Mouse (Mus musculus): ENCODE data around the gene Ostc.

Gene Ostc

DNA sequence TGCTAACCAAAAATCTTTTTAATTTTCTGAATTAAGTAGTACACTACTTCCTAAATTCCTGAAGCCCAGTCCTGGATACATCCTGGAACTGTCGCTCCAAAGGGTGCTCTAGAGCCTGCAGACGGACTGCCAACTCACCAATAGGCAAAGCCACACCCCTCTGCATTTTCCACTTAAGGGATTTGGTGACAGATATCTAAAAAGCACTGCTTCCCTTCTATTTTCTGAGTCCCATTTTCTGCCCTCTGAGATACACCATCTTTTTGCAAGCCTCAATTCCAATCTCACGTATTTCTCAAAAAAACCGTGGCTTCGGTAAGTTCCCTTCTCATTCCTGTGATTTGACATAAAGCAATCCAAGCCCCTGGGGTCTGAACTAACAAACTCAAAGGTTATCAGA lies 715 bp downstream of the Ostc start:
- DNase-seq: no peak

DNA sequence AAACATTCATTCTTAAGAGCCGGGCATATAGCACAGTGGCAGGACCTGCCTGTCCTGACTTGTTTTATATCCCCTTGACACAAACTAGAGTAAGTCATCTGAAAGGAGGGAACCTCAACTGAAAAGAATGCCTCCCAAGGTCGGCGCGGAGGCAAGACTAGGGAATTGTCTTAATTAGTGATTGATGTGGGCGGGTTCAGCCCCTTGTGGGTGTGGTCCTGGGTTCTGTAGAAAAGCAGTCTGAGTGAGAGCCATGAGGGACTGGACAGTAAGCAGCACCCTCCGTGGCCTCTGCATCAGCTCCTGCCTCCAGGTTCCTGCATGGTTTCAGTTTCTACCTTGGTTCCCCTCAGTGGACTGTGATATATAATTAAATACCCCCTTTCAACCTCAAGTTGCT lies 7.0 kb downstream of the Ostc start:
- DNase-seq: no peak

DNA sequence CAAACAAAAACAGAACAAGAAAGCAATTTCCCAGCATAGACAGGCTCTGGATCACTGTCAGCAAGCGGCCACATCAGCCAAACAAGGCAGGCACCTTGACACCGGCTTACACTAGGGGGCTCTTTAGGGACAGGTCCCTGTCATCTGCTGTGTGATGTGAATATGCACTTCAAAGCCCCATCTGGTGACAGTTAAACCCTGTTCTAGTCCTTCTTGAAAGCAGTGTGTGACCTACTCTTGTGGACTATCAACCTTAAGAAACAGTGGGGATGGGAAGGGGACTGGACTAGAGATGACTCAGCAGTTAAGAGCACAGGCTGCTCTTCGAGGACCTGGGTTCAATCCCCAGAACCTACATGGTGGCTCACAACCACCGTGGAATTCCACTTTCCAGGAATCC lies 11.6 kb downstream of the Ostc start:
- DNase-seq: peak; percentile 41

DNA sequence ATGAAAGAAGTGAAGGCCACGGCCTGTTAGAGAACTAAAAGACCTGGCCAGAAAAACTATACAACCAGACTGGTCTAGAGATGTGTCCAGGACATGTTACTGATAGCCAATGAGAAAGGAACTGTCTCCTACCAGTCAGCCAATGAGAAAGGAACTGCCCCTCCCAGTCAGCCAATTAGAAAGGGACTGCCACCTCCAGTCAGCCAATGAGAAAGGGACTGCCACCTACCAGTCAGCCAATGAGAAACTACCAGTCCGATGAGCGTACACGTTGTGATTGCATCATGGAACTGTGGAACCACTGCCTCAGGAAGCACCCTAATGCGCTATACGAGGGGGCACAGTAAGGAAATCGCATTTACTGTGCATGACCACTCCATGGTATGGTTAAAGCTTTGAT lies 14.5 kb downstream of the Ostc start:
- no peak for DNase-seq

DNA sequence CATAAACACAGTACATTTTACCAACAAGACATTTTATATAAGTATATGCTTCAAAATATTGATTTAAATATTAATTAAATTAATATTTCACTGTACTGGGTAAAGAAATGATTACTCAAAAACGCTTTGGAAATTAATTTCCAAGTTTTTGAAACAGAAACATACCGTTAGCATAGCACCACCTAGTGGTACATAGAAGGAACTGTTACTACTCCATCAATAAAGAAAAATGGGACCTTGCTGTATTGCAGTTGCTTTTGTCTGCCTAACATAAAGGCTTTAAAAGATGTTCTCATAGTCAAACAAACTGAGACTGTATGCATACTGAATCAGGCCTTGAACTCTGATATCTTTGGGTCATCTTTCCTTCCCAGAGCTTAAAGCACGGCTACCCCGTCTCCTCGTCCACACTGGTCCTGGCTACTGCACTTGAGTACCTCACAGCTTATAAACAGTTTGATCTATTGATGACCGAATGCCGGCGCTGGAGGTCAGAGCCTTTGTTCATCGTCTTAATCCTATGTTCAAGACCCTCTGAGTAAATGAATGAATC lies 15.1 kb downstream of the Ostc start:
- DNase-seq: no peak

DNA sequence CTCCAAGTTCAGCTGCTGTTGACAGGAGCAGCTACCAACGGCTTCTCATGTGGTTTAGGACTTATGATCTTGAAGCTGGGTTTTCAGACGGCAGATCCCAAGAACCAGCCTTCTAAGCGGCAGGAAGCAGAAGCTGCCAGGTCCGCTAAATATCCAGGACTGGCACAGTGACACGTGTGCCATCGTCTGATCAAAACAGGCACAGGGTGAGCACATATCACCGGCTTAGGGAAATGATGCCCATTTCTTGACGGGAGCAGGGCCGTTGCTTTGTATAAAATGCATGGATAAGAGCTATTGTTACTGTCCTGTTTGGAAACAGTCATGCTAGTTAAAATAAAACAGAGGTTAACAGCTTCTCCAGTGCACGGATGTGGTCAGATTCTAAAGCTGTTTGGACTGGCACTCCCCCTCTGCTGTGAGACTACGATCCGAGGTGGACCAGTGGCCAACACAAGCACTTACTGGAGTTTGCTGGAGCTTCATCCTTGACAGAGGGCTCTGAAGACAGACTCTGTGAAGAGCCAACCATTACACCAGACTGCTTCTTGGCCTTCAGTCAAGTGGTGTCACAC lies 17.6 kb downstream of the Ostc start:
- no peak for DNase-seq

DNA sequence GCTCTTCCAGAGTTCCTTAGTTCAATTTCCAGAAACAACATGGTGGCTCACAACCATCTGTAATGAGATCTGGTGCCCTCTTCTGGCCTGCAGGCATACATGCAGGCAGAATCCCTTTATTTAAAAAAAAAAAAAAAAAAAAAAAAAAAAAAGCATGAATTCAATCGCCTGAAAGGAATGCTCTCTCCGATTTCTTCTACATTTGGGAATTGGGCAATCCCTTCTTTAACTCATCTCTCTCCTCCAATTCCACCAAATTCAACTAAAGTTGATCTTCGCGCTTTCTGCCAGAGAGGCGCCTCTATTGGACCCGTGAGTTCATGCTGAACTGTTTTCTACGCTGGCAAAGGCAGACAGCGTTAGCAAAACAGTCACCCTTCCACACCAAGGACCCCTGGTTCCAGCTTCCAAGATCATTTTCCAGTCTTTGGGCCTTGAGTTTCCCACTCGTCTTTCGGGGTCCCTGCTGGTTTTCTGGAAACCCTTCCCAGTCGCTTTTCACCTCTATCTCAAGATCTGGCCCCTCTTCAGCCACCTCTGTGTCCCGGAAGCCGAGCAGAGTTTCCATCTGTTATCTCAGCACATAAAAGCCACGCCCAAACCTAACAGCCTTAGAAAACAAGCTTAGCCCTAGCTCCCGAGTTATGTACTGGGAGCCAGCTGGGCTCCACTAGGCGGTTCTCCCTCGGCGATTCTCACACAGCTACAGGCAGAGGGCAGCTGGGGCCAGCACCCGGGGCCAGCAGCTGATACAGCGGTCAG lies 18.2 kb downstream of the Ostc start:
- peak; percentile 54 for DNase-seq

DNA sequence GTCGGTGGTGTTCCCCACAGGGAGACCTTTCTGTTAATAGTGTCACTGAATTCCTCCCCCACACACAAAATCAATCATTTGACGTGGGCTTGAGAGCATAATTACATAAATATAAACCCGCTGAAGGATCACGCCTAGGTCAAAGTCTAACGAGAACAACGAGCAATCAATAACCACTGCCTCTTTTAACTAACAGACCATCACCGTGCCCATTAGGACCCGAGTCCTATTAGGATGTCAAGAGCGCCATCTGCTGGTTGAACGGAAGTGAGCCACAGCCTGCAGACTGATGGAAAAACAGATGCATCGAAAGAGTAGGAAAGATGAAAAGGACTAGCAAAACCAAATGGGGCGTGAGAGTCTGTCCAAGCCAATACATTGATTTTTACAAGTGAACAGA lies 19.6 kb downstream of the Ostc start:
- peak; percentile 62 for DNase-seq

DNA sequence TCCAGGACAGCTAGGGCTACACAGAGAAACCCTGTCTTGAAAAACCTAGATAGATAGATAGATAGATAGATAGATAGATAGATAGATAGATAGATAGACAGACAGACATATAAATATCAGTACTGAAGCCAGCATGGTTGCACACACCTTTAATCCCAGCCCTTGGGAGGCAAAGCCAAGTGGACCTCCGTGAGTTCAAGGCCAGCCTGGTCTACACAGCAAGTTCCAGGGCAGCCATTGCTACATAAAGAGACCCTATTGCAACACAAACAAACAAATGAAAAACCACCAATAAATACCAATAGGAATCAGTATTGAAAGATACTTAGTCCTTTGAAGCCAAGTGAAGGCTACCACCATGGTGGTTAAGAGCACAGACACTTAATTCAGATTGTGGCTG lies 22.2 kb downstream of the Ostc start:
- no peak for DNase-seq

DNA sequence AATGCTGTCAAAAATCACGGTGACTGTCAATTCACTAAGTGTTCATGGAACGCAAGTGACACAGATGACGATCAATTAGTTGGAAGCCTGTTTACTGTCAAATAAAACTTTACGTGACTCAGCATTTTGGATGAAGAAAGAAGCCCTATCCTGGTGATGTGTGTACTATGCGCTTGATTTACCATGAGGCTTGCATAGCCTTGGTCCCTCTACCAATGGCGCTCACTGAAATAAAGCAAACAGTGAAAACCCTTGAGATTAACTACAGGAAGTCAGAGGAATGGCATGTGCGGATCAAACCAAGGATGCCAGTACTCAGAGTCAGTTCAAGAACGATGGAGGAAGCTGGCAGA lies 24.3 kb downstream of the Ostc start:
- no peak for DNase-seq

DNA sequence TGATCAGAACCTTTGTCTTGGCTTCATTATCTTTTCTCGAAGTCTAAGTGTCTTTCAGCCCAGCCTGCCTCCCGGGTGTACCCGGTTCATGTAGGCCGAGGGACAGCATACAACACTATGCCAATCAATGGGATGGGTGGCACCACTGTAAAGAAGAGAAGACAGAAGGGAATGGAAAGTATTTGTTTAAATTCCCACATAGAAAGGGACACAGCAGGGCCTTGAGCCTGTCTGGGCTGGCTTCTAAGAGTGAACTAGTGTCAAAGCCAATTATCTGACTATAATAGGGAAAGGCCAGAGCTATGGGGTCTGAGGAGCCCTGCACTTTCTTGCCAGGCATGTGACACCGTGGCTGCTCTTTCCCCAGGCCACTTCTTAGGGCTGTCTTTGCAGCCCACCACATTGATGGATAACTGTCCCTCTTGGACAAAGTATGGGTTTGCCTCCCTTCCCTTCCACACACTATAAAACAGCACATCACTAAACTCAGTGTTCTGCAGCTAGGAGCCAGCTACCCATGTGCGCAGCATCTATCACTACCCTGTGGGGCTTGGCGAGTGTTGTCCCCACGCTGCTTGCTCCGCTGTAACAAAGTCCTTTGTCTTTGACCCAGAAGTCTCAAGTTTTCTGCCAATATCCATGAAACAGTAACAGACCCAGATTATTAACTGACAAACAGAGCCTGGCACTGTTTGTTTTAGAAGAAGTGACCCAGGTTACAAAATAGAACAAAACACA lies 24.8 kb downstream of the Ostc start:
- no peak for DNase-seq

DNA sequence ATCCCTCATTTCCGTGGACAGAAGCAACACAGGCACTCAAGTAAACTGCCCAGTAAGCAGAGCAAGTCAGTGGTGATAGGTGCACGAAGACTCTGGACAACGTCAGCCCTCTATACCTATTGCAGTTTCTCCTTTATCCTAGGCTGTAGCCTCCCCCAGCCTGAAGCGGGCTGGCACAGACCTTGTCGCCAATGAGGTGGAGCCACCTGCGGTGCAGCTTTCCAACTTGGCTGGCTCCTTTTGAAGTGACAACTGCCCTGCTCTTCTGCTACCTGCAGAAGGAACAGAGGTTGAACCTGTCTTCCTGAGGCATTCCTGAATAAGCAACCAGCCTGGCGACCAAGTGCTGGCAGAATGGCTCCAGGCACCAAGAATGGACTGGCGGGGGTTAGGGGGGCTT lies 25.4 kb downstream of the Ostc start:
- no peak for DNase-seq

DNA sequence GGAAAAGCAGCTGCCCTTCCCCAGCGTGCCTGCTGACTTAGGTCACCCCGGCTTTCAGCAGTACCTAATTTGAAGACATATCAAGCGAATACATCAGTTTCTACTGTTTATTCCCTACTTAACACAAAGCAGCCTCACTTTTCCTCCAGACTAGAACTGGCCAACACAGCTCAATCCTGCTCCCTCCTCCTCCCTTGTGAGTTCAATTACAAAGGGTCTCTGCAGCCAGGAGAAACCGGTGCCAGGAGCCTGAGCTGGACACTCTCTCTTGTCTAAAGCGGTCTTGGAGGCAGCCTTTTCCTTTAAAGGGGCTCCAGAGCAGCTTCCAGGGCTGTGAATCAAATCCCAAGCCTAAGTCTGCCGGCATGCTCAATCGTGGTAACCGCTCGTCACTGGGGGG lies 27.1 kb downstream of the Ostc start:
- no peak for DNase-seq

DNA sequence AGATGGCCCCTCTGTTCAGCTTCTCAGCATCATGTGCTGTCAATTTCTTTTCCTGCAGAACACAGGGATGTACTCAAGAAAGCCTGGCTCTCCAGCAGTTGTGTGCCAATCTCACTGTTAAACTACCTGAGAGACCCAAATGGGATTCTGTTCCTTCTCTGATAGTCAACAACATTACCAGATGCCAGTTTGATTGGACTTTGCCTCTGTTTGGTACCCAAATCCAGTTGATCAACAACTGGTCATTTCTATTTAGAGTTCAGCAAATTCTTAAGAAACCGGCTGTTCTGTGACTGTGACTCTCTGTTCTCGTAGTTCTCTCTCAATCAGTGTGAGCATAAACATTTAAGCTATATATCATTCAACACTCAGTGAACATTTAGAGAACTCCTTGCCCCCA lies 28.0 kb downstream of the Ostc start:
- DNase-seq: no peak

DNA sequence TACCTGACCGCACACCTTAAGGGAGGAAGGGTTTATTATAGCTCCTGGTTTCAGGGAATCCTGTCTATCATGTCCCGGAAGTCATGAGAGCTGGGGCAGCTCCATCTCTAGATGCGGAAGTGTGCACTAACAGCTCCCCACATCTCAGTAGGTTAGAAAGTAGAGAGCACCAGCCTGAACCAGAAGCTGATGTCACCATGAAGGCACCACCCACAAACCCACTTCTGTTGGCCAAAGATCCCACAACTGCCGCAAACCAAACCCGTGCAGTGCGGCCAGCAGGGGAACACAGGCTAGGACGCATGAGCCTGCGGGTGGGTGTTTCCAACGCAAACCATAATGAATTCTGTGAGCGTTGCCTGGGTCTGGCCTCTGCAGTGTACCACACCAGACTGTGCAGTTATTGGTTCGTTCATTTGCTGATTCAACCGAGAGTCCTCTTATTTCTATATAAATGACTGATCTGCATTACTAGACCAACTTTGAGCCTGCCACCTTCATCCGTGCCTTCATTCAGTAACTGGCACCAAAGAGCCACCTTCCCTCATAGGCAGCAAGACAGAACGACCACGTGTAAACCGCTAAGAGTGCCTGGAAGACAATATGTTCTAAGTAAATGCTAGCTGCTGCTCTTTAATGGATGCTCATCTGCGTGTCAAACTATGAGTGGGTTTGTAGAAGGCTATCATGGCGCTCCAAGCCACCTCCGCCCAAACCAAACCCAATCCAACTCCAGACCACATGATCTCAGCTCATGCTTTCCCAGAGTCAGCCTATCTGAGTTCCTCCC lies 31.4 kb downstream of the Ostc start:
- DNase-seq: no peak

DNA sequence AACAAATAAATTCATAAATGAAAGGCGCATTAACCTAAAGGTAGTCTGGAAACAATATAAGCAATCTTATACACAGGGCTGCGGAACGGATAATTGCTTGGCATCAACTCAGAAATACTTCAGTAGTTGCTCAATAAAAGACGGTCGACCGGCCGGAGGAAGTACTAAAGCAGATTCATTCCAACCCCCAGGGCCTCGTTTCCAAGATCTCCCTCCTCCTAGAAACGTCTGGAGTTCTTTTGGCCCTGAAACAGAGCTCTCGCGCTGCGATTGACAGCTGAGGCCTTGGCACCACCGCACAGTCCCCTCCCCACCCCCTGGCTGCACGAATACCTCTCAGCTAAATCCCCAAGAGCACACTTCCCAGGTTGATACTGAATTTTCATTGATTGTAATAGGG lies 38.0 kb downstream of the Ostc start:
- DNase-seq: no peak

DNA sequence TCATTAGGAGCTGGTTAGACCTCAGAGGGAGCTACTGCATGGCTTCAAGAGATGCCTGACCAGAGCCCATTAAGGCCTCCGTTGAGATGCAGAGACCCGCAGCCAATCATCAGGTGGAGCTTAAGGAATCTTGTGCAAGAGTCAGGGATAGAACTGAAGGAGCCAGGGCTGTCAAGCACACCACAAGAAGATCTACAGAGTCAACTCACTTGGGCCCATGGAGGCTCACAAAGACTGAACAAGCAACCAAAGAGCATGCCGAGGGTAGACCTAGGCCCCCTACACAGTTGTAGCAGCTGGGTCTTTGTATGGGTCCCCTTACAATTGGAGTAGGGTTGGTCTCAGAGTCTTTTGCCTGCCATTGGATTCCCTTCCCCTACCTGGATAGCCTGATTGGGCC lies 46.7 kb downstream of the Ostc start:
- DNase-seq: no peak

DNA sequence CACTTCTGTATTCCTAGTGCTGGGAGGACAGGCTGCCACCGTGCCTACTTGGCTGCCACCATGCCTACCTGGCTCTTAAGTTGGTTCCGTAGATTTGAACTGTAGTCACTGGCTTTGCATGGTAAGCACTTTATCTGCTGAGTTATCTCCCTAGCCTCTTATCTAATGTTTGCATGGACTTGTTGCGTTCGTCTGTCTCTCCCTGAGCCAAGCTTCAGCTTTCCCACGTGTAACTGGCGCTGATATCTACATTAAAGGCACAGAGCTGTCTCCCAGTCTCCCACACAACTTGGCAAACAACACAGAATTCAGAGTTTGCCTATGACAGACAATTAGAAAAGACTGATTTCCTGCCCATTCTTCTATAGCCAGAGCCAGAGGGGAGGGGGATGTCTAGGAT lies 48.6 kb downstream of the Ostc start:
- DNase-seq: no peak

DNA sequence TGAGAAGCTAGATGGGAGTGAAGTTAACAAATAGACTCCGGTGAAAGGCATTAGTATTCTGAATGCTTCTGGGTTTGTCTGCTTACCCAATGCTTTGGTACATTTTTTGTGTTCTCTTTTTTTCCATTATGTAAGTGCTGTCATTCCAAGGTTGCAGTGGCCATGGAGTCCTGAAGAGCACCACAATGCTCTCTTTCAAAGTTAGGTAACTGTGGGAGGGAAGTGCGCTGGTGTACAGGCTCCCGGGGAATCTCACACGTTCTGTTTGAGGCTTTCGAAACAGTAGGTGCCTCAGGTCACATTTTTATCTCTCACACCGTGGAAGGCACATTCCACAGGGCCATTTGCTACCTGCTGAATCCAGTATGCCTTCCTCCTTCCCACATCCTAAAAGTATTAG lies 59.7 kb downstream of the Ostc start:
- no peak for DNase-seq

DNA sequence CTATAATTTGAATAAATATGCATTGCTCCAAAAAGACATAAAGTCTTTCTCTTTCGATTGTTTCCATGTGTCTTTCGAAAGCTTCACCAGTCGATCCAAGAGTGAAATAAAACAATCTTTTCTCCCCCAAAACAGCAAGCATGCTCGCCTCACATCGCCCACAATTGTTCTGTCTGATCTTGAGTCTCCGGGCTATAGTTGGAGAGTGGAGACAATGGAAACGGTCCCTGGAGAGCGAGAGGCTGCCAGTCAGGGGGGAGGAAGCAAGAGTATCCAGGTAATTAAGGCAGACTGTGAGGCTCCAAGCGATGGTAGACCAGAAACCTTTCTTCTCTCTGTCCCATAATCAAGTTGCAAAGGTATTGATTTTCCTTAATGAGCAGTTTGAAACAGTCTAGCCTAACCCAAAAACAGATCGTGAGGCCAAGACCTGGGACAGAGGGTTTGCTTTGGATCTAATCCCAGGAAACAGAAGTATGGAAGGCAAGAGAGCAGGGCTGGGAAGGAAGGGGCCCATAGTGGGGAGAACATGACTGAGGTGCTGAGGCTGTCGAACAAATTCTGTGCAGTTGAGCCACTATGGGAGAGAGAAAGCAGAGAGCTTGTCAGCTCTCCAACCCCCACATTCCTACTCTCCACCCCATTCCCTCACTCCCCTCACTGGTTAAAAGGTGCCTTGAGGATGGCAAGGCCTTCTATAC lies 63.0 kb downstream of the Ostc start:
- DNase-seq: no peak

Data from thymus, postnatal 14 days (tissue).